Mouse (Mus musculus) lung, embryonic 15.5 days (tissue): Measurements from ENCODE around the gene Smco4. TPM values are rescaled to one million over a fixed set of nuclear protein-coding genes. Genes with fewer than 3 reads are reported as not detected.

Experiments
- ATAC-seq: fragments of 200-750 bp; cut with Nextera tagmentation; 2 replicates; pipeline ENCODE4 v1.8.0; 2017; ENCODE audit warnings: moderate number of reproducible peaks, borderline replicate concordance; ENCODE audit not compliant: low FRiP score, low TSS enrichment; ENCODE audit errors: extremely low read depth
- H3K27ac ChIP-seq: fragments of 300-500 bp; sonication (generic); 2 replicates; pipeline ENCODE4 v1.5.1; 2015; ENCODE audit warnings: moderate library complexity, mild to moderate bottlenecking, inconsistent platforms
- H3K27me3 ChIP-seq: fragments of 300-500 bp; sonication (generic); 2 replicates; pipeline ENCODE4 v1.6.1; 2015; ENCODE audit warnings: inconsistent platforms
- H3K36me3 ChIP-seq: fragments of 300-500 bp; sonication (generic); 2 replicates; pipeline ENCODE4 v1.6.1; 2015; ENCODE audit warnings: inconsistent platforms
- H3K4me1 ChIP-seq: fragments of 300-500 bp; sonication (generic); 2 replicates; pipeline ENCODE4 v1.6.1; 2015; ENCODE audit warnings: inconsistent platforms
- H3K4me2 ChIP-seq: fragments of 300-500 bp; sonication (generic); 2 replicates; pipeline ENCODE4 v1.6.1; 2015; ENCODE audit warnings: inconsistent platforms, mild to moderate bottlenecking, moderate library complexity
- H3K4me3 ChIP-seq: fragments of 300-500 bp; sonication (generic); 2 replicates; pipeline ENCODE4 v1.5.1; 2015; ENCODE audit warnings: mild to moderate bottlenecking, inconsistent platforms
- H3K9ac ChIP-seq: fragments of 300-500 bp; sonication (generic); 2 replicates; pipeline ENCODE4 v1.6.1; 2015; ENCODE audit warnings: inconsistent platforms
- H3K9me3 ChIP-seq: fragments of 300-500 bp; sonication (generic); 2 replicates; pipeline ENCODE4 v1.6.1; 2016; ENCODE audit warnings: inconsistent platforms
- WGBS: fragments of 180-500 bp; shearing (Covaris S2); methylation state at CpG from one replicate; pipeline ENCODE4 v1.1.7; 2015; 5-methylcytosine and 5-hydroxymethylcytosine counted together
- polyA plus RNA-seq: library from polyadenylated mRNA; unstranded; fragments of >200 nt; fragmentation: Nextera tagmentation; extraction: Ambion mirVana; gene quantifications from 2 replicates; pipeline ENCODE4 v1.2.1, GENCODE M21; 2015

Smco4 gene
- polyA plus RNA-seq, 1 experiment from 2014 or later, result 2.7 TPM

DNA sequence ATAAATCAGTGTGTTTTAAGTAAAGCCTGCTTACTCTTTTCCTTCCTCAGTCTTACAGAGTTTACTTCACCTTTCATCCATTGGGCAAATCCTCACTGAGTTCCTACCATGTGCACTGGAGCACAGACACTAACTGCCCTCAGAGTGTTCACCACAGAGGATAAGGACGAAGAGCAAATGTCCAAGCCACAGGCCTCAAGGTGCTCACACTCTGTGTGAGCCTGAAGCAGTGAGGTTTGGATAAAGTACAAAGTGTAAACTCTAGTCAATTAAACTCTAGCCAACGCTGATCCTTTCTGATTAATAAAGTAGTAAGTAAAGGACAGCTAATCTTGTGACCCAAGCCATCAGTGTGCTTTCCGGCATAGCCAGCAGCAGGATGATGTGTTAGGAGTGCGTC lies 100.9 kb downstream of the Smco4 start:
- H3K27ac ChIP-seq, result no peak overlapping the region
- WGBS, result 60% methylated on average over 4 of the region's 4 CpGs
- H3K9ac ChIP-seq, result no peak overlapping the region
- H3K27me3 ChIP-seq, result no peaks in the 10 kb centered on the region
- H3K36me3 ChIP-seq, result no peaks in the 10 kb centered on the region
- no peaks in the 10 kb centered on the region for H3K4me1 ChIP-seq
- H3K9me3 ChIP-seq, result no peaks in the 10 kb centered on the region
- H3K4me3 ChIP-seq, result no peak overlapping the region
- no peak for ATAC-seq
- no peak overlapping the region for H3K4me2 ChIP-seq

Other genes starting within 250 kb of the Smco4 start
- 34.4 and 35.7 TPM in 2 replicates for gene Med17, start 213.5 kb upstream of the Smco4 start, polyA plus RNA-seq
- gene Taf1d, start 187.2 kb upstream of the Smco4 start, polyA plus RNA-seq, result 67.5 and 67.7 TPM in 2 replicates
- gene 4931406C07Rik, start 187.0 kb upstream of the Smco4 start, polyA plus RNA-seq, result 9.0 and 10.0 TPM in 2 replicates
- 13.8 and 16.5 TPM in 2 replicates for gene Cep295, start 135.6 kb upstream of the Smco4 start, polyA plus RNA-seq
- 9.0 and 9.9 TPM in 2 replicates for gene Deup1, start 134.5 kb downstream of the Smco4 start, polyA plus RNA-seq
- gene Slc36a4, start 216.3 kb downstream of the Smco4 start, polyA plus RNA-seq, result 12.3 and 12.6 TPM in 2 replicates